Mouse (Mus musculus) heart, postnatal 0 days (tissue): ENCODE data around the gene Trim66. TPM values are rescaled to one million over a fixed set of nuclear protein-coding genes. Genes with fewer than 3 reads are reported as not detected.
A peak's percentile ranks its signal among the peaks of the same experiment; 100 is the strongest.

ENCODE experiments used
- ATAC-seq: fragments of 200-750 bp; cut with Nextera tagmentation; 2 replicates; pipeline ENCODE4 v1.8.0; 2017; ENCODE audit warnings: low read depth, moderate number of reproducible peaks, moderate library complexity; ENCODE audit not compliant: insufficient read depth
- DNase-seq: peaks from one replicate; pipeline ENCODE4 v3.0.0-alpha.2; 2016; ENCODE audit warnings: low spot score
- H3K27ac ChIP-seq: fragments of 300-500 bp; sonication (generic); 2 replicates; pipeline ENCODE4 v1.5.1; 2014; ENCODE audit warnings: low read depth, mild to moderate bottlenecking
- H3K27me3 ChIP-seq: fragments of 300-500 bp; sonication (generic); 2 replicates; pipeline ENCODE4 v1.6.1; 2014; ENCODE audit warnings: low read length, mixed read lengths; ENCODE audit not compliant: control insufficient read depth, insufficient read depth
- H3K36me3 ChIP-seq: fragments of 300-500 bp; sonication (generic); replicated peaks from 2 replicates; pipeline ENCODE4 v1.6.1; 2014; ENCODE audit warnings: low read length, mixed read lengths; ENCODE audit not compliant: control insufficient read depth, insufficient read depth
- H3K4me1 ChIP-seq: fragments of 300-500 bp; sonication (generic); 2 replicates; pipeline ENCODE4 v1.6.1; 2014; ENCODE audit warnings: antibody characterized with exemption; ENCODE audit not compliant: control insufficient read depth, insufficient read depth
- H3K4me2 ChIP-seq: fragments of 300-500 bp; sonication (generic); 2 replicates; pipeline ENCODE4 v1.6.1; 2014; ENCODE audit warnings: low read depth, mild to moderate bottlenecking, low read length, moderate library complexity
- H3K4me3 ChIP-seq: fragments of 300-500 bp; sonication (generic); 2 replicates; pipeline ENCODE4 v1.5.1; 2014; ENCODE audit warnings: low read depth, low read length
- H3K9ac ChIP-seq: fragments of 300-500 bp; sonication (generic); replicated peaks from 2 replicates; pipeline ENCODE4 v1.6.1; 2014; ENCODE audit warnings: low read depth, low read length, mixed read lengths
- H3K9me3 ChIP-seq: fragments of 300-500 bp; sonication (generic); replicated peaks from 2 replicates; pipeline ENCODE4 v1.6.1; 2016; ENCODE audit warnings: low read length; ENCODE audit not compliant: control insufficient read depth
- CTCF ChIP-seq: IDR thresholded peaks from 2 replicates; pipeline ENCODE4 v1.5.1; 2016; ENCODE audit warnings: antibody characterized with exemption, control low read depth, low read depth
- EP300 ChIP-seq: IDR thresholded peaks from 2 replicates; pipeline ENCODE4 v1.6.1; 2016; ENCODE audit warnings: antibody characterized with exemption, low read depth
- WGBS: fragments of 180-500 bp; shearing (Covaris S2); extraction: QIAGEN DNeasy Blood & Tissue Kit; methylation state at CpG from one replicate; pipeline ENCODE4 v1.1.7; 2014; 5-methylcytosine and 5-hydroxymethylcytosine counted together
- polyA plus RNA-seq: library from polyadenylated mRNA; unstranded; fragments of >200 nt; fragmentation: Nextera tagmentation; extraction: Ambion mirVana; gene quantifications from 2 replicates; pipeline ENCODE4 v1.2.1, GENCODE M21; 2015
- total RNA-seq: library from RNA; depleted of rRNA; stranded (reverse); fragments of >200 nt; gene quantifications from 2 replicates; pipeline ENCODE4 v1.2.3, GENCODE M21; 2014; ENCODE audit warnings: low replicate concordance; rRNA removed

Trim66 gene
- total RNA-seq (0.08 TPM in 1 of 2 replicates, not detected in the other), polyA plus RNA-seq (not detected in 2 replicates)

- H3K27me3 ChIP-seq, result no peaks in the 10 kb centered on the region
- H3K4me3 ChIP-seq, result no peak within 1 kb of the TSS
- no peak within 1 kb of the TSS for H3K27ac ChIP-seq
- no peak within 1 kb of the TSS for H3K4me2 ChIP-seq
- TF ChIP-seq CTCF (no peak), EP300 (no peak)
- DNase-seq, result no peak
- no peak for ATAC-seq
- H3K4me1 ChIP-seq, result no peaks in the 10 kb centered on the region
- H3K36me3 ChIP-seq, result no peaks in the 10 kb centered on the region
- H3K9ac ChIP-seq, result no peak within 1 kb of the TSS
- WGBS, result 76% methylated on average over 4 of the region's 4 CpGs
- no peaks in the 10 kb centered on the region for H3K9me3 ChIP-seq
These were observed at the start of gene Trim66 for GRCm38 (mm10) chr7:109508034-109508433. Trim66 (minus strand) TSS chr7:109508134.

- TF ChIP-seq CTCF (no peak), EP300 (no peak)
- WGBS, result 67% methylated on average over 5 of the region's 5 CpGs
These were observed 38.8 kb upstream of the Trim66 start for GRCm38 (mm10) chr7:109546726-109547125.

GRCm38 (mm10) chr7:109546186-109546585, 38.3 kb upstream of the Trim66 start:
- Histone ChIP-seq H3K4me1 (peaks cover 2% of the 10 kb centered on the region; the same call in 1 of the 2 replicates), H3K27me3 (no peaks in the 10 kb centered on the region), H3K9me3 (no peaks in the 10 kb centered on the region), H3K4me3 (no peak overlapping the region), H3K4me2 (no peak overlapping the region), H3K9ac (no peak overlapping the region), H3K27ac (0 out of 2 replicates have a peak overlapping the region, but pooled peaks have one; percentile 2), H3K36me3 (peaks cover 78% of the 10 kb centered on the region)
- TF ChIP-seq EP300 (no peak), CTCF (no peak)
- DNase-seq, result no peak
- WGBS, result 97% methylated on average over 2 of the region's 2 CpGs
- ATAC-seq, result no peak

More at GRCm38 (mm10) chr7:109546726-109547125, 38.8 kb upstream of the Trim66 start:
- H3K9ac ChIP-seq, result no peak overlapping the region
- no peak for ATAC-seq
- H3K9me3 ChIP-seq, result no peaks in the 10 kb centered on the region
- H3K27me3 ChIP-seq, result no peaks in the 10 kb centered on the region
- no peak overlapping the region for H3K4me3 ChIP-seq
- peak overlapping the region; percentile 16; the same call in 1 of the 2 replicates for H3K27ac ChIP-seq
- H3K4me2 ChIP-seq, result no peak overlapping the region
- peaks cover 2% of the 10 kb centered on the region; the same call in 1 of the 2 replicates for H3K4me1 ChIP-seq
- DNase-seq, result no peak
- peaks cover 78% of the 10 kb centered on the region for H3K36me3 ChIP-seq

- WGBS, result 46% methylated on average over 10 of the region's 10 CpGs
- Histone ChIP-seq H3K36me3 (peaks cover 78% of the 10 kb centered on the region), H3K27me3 (no peaks in the 10 kb centered on the region), H3K4me1 (peaks cover 2% of the 10 kb centered on the region; the same call in 1 of the 2 replicates), H3K4me3 (no peak overlapping the region), H3K9ac (no peak overlapping the region), H3K4me2 (no peak overlapping the region), H3K9me3 (no peaks in the 10 kb centered on the region), H3K27ac (peak overlapping the region; percentile 70)
- ATAC-seq, result no peak; the same call in 1 of the 2 replicates
- TF ChIP-seq EP300, result no peak
- TF ChIP-seq CTCF, result no peak
- no peak for DNase-seq
These were observed 37.5 kb upstream of the Trim66 start for GRCm38 (mm10) chr7:109545255-109545993.

- peak overlapping the region; percentile 70 for H3K27ac ChIP-seq
- TF ChIP-seq EP300 (no peak), CTCF (no peak)
- H3K4me2 ChIP-seq, result no peak overlapping the region
- H3K4me3 ChIP-seq, result no peak overlapping the region
- WGBS, result 53% methylated on average over 5 of the region's 5 CpGs
- peaks cover 2% of the 10 kb centered on the region; the same call in 1 of the 2 replicates for H3K4me1 ChIP-seq
- peaks cover 77% of the 10 kb centered on the region for H3K36me3 ChIP-seq
- no peak for ATAC-seq
- no peaks in the 10 kb centered on the region for H3K27me3 ChIP-seq
- H3K9ac ChIP-seq, result no peak overlapping the region
- no peaks in the 10 kb centered on the region for H3K9me3 ChIP-seq
- DNase-seq, result no peak
These were observed 36.9 kb upstream of the Trim66 start for GRCm38 (mm10) chr7:109544792-109545191.
